Mouse (Mus musculus) natural killer cell, adult 2 months (primary cell): Measurements from ENCODE around the gene Ackr2.

ENCODE experiments used
- DNase-seq, 2 experiments: peaks; one replicate each; pipeline ENCODE4 v3.0.0; 2022; ENCODE audit warnings: low spot score in 2 of 2

Ackr2 gene

GRCm38 (mm10) chr9:121916102-121916501, 17.9 kb downstream of the Ackr2 start, which contains the start of gene Cyp8b1:
Gene Cyp8b1, minus strand, starts transcription at chr9:121916305.
- no peak for DNase-seq

GRCm38 (mm10) chr9:121919027-121919501, 20.9 kb downstream of the Ackr2 start:
- peak in 1 of 2 experiments; percentile 56 for DNase-seq

GRCm38 (mm10) chr9:121923443-121923842, 25.3 kb downstream of the Ackr2 start:
- no peak for DNase-seq

GRCm38 (mm10) chr9:121923906-121924305, 25.8 kb downstream of the Ackr2 start:
- DNase-seq: no peak

GRCm38 (mm10) chr9:121924901-121925560, 26.9 kb downstream of the Ackr2 start:
- no peak for DNase-seq

- no peak for DNase-seq
Measured at GRCm38 (mm10) chr9:121925959-121926358, 27.8 kb downstream of the Ackr2 start.

GRCm38 (mm10) chr9:121926634-121927405, 28.7 kb downstream of the Ackr2 start:
- peak; percentile 35 to 45 for DNase-seq

GRCm38 (mm10) chr9:121927721-121928120, 29.6 kb downstream of the Ackr2 start:
- DNase-seq: no peak

- peak; percentile 28 to 67 for DNase-seq
Measured at GRCm38 (mm10) chr9:121928498-121928897, 30.3 kb downstream of the Ackr2 start.

- DNase-seq: no peak
Measured at GRCm38 (mm10) chr9:121934856-121935255, 36.7 kb downstream of the Ackr2 start.

- no peak for DNase-seq
Measured at GRCm38 (mm10) chr9:121936952-121937351, 38.8 kb downstream of the Ackr2 start.

GRCm38 (mm10) chr9:121937451-121937864, 39.3 kb downstream of the Ackr2 start:
- DNase-seq: peak in 1 of 2 experiments; percentile 17

GRCm38 (mm10) chr9:121937944-121938355, 39.8 kb downstream of the Ackr2 start:
- no peak for DNase-seq

GRCm38 (mm10) chr9:121943005-121943404, 44.9 kb downstream of the Ackr2 start:
- DNase-seq: peak in 1 of 2 experiments; percentile 26

GRCm38 (mm10) chr9:121943628-121944027, 45.5 kb downstream of the Ackr2 start:
- no peak for DNase-seq

GRCm38 (mm10) chr9:121947784-121948183, 49.6 kb downstream of the Ackr2 start:
- DNase-seq: no peak

- DNase-seq: no peak
Measured at GRCm38 (mm10) chr9:121948431-121948830, 50.3 kb downstream of the Ackr2 start.

- no peak for DNase-seq
Measured at GRCm38 (mm10) chr9:121950418-121951113, 52.4 kb downstream of the Ackr2 start, which contains the start of gene Fam198a. Gene Fam198a, plus strand, starts transcription at chr9:121950988.

GRCm38 (mm10) chr9:121951114-121951423, 52.9 kb downstream of the Ackr2 start:
- DNase-seq: no peak

GRCm38 (mm10) chr9:121952596-121952995, 54.4 kb downstream of the Ackr2 start:
- no peak for DNase-seq

- DNase-seq: no peak
Measured at GRCm38 (mm10) chr9:121959966-121960635, 61.9 kb downstream of the Ackr2 start.
